Mouse (Mus musculus) ovary, postnatal 10 days (tissue): Measurements from ENCODE around the gene Rbm15b.
A peak's percentile ranks its signal among the peaks of the same experiment; 100 is the strongest.

Experiments used
- DNase-seq: peaks from one replicate; pipeline ENCODE4 v3.0.0; 2022; ENCODE audit warnings: low spot score

Rbm15b gene

DNA sequence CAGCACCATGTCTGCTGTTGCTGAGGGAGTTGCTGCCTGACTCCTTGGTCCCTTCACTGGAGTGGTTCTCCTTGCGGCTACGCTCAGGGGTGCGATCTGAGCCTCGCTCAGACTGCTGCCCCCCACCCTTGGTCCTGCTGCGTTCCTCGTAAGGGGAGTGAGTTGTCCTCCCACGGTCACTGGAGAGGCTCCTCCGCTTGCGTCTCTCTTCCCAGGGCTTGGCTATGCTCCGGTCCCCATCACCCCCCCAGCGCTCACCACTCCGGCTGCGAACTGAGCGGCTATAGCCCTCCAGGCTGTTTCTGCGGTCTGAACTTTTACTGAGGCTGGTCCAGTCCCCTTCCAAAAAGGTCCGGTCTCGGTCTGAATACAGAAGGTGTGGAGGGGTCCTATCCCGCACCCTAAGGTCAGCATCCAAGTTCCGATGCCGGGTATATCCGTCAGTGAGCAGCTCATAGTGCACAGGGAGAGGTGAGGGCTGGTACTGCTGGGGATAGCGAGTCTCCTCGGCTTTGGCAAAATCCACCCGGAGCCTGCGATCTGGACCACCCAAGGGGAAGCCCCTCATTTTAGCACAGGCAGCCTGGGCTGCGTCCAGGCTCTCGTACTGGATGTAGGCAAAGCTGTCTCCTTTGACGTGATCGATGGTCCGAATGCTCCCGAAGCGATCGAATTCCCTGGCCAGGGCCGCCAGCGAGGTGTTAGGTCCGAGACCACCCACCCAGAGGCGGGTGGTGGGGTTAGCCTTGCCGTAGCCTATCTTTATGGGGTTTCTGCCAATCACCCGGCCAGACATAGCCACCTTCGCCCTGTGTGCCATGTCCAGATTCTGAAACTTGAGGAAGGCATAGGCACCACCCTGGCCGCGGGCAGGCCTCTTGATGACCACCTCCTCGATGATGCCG lies 2.0 kb downstream of the Rbm15b start:
- DNase-seq: no peak

DNA sequence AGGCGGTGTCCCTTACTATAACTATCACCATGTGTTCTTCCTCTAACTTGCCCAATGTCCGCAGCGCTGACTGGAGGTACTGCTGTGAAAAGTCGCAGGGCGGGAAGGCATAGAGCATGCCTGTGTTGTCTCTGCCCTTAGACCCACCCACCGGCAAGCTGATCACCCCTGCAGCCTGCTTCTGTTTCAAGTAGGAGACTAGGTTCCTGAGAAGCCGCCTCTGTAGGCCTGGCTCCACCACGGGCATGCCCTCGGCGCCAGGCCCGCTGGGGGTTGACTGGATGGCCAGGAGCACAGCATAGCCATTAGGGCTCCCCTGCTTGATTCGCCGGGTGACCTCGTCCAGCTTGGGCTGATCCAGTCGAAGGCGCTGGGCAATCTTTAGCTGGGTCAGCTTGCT lies 2.9 kb downstream of the Rbm15b start:
- peak; percentile 4 for DNase-seq

DNA sequence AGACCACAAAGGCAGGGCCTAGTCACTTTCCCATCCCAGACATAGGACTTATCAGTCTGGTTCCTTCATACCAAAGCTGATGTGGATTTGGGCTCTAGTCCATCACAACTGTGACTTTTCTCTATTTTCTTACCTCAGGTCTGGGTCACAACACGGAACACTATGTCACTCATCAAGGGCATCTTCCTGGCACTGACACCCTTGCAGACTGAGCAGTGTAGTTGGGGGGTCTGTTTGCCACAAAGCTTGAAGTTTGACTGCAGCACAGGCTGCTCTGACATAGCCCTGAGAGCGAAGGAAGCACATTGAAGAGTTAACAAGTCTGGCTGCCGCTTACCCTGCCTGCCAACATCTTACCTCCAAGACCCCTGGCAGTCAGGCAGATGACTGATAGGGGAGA lies 4.1 kb downstream of the Rbm15b start:
- DNase-seq: no peak

DNA sequence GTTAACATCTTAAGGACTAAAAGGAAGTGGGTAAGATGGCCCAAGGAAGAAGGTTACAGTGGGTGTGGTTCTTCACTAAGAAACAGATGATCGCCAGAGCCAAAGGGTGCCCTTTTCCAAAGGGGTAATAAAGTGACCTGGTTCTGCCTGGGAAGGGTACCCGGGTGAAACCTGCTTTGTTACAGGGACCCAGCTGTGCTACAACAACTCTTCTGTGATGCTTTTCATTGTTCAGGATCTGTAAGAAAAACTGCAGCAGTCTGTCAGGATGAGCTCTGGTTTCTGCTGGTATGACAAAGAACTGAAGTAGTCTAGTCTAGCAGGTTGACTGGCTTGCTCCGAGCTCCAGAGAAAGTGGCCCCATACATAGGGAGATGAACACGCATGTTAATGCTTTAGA lies 5.1 kb downstream of the Rbm15b start:
- no peak for DNase-seq

DNA sequence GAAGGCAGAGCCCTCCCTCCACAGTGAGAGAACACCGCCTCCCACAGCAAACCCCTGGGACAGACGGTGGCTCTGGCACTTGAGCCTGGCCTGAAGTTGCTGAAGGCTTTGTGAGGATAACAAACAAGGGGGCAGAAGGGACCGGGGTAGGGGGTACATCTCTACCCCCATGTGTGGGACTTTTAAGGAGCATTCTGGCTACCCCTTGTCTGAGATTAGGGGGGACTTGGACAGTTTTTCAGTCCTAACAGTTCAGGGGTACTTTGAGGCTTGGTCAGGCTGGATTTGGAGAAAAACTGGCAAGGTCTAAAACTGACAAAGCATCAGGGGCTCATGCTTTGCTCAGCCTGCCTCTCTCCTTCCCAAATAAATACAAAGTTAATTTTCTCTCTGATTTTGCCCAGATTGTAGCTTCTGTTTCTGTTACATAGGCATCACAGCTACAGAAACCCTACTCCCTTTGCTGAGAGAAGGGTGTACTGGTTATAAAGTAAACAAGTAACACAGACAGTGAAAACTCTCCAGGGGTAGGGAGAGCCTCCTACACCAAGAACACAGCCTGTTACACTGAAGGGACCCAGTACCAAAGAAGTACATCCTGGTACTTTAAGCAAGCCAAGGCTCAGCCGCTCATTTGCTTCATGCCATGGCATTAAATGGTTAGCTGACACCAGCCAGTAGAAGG lies 6.0 kb downstream of the Rbm15b start:
- no peak for DNase-seq

DNA sequence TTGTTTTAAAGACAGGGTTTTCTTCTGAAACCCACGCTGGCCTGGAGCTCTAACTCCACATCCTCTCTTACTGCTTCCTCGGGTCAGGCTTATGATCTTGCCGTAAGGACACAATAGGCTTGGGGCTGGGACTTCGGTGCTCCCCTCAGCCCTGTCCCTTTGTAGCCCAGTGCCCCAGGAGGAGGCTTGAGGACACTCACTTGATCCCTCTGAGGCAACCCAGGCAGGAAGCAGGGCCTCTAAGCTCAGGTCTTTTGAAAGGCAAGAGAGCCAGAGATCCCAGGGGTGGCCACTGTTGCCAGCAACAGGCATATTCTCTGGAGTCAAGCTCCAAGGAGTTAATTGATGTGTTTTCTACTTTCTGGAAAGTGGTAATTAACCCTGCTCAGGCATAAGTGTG lies 7.8 kb downstream of the Rbm15b start:
- no peak for DNase-seq

DNA sequence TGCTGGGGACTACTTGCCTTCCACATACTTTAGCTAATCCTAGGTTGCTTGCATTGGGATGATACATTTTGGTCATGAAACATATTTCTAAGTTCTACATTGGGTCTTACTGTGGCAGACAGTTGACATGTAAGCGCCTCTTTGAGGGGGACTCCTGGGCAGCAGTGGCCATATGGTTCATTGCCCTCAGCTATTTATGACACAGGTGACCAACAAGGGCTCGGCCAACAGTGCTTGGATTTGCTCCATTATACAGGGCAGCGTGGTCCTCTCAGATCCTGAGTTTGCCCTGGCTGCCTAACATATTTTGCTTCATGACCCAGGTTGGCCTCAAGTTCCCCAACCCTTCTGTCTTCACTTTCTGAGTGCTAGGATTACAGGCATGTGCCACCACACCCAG lies 10.6 kb downstream of the Rbm15b start:
- DNase-seq: no peak

DNA sequence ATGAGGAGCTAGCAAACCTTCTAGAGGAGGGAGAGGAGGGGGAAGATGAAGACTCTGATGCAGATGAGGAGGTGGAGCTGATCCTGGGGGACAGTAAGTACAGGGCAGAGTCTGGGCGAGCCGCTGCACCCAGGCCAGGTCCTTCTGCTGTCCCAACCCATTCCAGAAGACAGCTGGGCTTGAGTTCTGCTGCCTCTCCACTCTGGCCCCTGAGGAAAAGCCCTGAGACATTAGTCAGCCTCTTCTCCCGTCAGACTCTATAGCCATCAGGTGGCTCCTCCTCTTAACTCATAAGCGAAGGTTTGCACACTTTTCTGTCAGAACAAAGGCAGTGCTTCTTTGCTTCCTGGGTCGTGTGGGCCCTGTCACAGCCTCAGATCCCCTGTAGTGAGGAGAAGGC lies 13.0 kb downstream of the Rbm15b start:
- no peak for DNase-seq

DNA sequence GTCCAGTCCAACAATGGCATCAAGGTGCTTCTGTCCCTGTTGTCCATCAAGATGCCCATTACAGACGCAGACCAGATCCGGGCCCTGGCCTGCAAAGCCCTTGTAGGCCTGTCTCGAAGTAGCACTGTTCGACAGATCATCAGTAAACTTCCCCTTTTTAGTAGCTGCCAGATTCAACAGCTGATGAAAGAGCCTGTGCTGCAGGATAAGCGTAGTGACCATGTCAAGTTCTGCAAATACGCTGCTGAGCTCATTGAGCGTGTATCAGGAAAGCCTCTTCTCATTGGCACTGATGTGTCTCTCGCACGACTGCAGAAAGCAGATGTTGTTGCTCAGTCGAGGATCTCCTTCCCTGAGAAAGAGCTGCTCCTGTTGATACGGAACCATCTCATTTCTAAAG lies 29.2 kb downstream of the Rbm15b start:
- DNase-seq: no peak

DNA sequence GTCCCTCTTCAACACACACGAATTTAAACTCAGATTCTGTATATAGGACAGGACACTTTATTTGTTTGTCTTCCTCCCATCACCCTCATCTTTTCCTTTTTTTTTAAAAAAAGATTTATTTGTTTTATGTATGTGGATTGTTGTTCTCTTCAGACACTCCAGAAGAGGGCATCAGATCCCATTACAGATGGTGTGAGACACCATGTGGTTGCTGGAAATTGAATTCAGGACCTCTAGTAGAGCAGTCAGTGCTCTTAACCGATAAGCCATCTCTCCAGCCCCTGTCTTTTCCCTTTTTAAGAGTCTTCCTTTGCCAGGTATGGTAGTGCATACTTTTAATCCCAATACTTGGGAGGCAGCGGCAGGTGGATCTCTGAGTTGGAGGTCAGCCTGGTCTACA lies 30.6 kb downstream of the Rbm15b start:
- DNase-seq: no peak

DNA sequence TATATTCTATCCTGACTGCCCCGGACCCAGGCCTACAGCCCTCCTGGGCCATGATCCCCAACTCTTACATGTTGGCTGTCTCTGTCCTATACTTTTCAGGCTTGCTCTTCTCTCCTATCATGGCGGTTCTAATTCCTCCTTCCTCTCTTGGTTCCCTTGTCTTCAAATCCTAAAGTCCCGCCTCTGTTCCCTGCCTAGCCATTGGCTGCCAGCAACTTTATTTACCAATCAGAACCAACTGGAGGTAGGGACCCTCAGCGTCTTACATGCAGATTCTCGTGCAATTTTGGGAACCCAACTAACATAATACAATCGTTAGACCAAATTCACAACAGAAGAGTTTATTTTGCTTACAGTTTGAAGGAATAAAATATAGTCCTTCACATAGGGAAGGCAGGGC lies 44.4 kb downstream of the Rbm15b start:
- DNase-seq: no peak

DNA sequence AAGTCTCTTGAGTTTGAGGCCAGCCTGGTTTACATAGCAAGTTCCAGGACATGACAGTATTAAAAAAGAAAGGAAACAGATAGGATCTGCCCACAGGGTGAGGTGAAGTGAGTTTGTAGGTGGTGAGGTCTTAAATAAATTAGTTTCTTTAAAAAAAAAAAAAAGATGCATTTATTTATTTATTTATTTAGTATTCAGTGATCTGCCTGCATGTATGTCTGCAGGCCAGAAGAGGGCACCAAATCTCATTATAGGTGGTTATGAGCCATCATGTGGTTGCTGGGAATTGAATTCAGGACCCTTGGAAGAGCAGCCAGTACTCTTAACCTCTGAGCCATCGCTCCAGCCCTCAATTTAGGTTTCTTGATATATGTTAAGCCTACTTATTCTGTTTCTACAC lies 46.7 kb downstream of the Rbm15b start:
- no peak for DNase-seq
